Mouse (Mus musculus): ENCODE measurements around the gene Gpank1. TPM values are rescaled to one million over a fixed set of nuclear protein-coding genes. Genes with fewer than 3 reads are reported as not detected.
A peak's percentile ranks its signal among the peaks of the same experiment; 100 is the strongest.

The Gpank1 gene
- polyA plus RNA-seq, 1 experiment from 2014 or later: 24.9 TPM

DNA sequence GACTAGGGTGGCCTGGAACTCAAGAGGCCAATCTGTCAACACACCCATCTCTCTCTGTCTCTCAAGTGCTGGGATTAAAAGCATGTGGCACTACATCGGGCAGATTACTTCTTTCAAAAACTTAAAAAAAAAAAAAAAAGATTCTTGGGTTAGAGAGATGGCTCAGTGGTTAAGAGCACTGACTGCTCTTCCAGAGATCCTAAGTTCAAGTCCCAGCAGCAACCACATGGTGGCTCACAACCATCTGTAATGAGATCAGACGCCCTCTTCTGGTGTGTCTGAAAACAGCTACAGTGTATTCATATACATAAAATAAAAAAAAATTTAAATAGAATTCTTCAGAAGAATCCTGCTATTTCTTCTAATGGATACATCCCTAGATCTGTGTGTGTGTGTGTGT lies 33.1 kb upstream of the Gpank1 start:
- H3K27ac ChIP-seq: no peak overlapping the region
- ATAC-seq (ENCODE audit: low FRiP score, low read depth): no peak
- H3K27me3 ChIP-seq (replicated peaks): no peaks in the 10 kb centered on the region

DNA sequence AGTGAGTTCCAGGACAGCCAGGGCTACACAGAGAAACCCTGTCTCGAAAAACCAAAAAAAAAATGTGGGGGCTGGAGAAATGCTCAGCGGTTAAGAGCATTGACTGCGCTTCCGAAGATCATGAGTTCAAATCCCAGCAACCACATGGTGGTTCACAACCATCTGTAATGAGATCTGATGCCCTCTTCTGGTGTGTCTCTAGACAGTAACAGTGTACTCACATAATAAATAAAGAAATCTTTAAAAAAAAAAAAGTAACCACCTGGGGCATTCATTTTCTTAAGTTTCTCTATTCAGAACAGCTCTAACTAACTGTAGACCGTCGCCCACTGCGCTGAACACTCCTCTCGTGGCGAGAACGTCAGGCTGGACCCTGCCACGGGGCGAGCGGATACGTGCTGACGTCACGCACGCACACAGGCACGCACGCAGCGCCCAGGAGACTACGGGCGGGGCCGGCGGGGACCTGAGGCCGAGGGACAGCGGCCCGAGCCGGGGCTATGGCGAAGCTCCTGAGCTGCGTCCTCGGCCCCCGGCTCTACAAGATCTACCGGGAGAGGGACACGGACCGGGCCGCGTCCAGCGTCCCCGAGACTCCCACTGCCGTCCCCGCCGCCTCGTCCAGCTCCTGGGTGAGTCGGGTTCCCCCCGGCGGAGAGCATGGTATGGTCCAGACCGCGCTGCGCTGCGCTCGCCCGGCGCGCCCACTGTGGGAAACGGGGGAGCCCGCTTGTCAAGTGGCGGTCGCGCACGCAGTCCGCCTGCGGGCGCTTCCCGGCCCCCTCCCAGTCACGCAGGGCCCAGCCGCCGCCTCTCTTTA lies 32.2 kb upstream of the Gpank1 start, which contains the start of gene Abhd16a:
TSS of gene Abhd16a (plus strand) at position 439 of the 820 bp plus-strand sequence.
- WGBS: 3% methylated on average over 67 of the region's 67 CpGs
- H3K4me1 ChIP-seq: peaks cover 14% of the 10 kb centered on the region
- peak within 1 kb of the TSS; percentile 88 for H3K9ac ChIP-seq

More for the DNA sequence above, 33.1 kb upstream of the Gpank1 start:
- Histone ChIP-seq H3K4me3 (no peak overlapping the region), H3K36me3 (peaks cover 19% of the 10 kb centered on the region), H3K4me1 (peaks cover 14% of the 10 kb centered on the region), H3K4me2 (replicated peaks) (no peak overlapping the region), H3K9ac (no peak overlapping the region), H3K9me3 (no peaks in the 10 kb centered on the region)
- WGBS: 55% methylated on average over 2 of the region's 2 CpGs

DNA sequence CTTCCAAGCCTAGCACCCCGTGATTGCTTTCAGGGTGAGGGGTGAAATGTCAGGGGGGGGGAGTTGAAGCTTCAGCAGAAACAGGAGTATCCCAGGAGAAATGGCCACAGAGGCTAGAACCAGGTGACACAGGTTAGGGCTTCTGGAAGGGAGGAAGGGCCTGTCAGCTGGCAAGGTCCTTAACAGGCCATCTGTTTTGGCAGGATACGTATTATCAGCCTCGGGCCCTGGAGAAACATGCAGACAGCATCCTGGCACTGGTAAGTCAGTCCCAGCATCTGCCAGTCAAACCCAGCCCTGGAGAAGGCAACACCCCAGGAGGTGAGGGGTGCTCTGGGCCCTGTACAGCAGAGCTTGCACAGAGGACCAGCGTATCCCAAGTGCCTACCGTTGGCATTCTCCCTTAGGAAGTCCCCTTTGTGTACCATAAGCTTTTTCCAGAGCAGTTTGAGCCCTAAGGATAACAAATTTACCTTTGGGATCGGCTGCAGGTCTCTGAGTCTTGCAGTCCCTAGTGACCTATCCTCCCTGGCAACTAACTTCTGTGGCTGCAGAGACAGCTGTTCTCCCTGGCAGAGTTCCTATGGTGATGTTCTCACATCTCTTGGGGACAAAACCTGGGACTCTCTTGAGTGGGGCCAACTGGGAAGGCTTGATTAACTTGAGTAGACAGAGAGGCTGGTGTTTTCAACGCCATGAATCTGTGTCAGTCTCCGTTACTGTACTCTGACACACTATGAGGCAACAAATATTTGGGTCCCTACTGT lies 30.9 kb upstream of the Gpank1 start:
- Histone ChIP-seq H3K27ac (peak overlapping the region; percentile 32; the same call in 1 of the 2 replicates), H3K4me3 (peak overlapping the region; percentile 61), H3K4me1 (peaks cover 14% of the 10 kb centered on the region), H3K36me3 (peaks cover 39% of the 10 kb centered on the region), H3K9me3 (no peaks in the 10 kb centered on the region), H3K27me3 (replicated peaks) (no peaks in the 10 kb centered on the region), H3K4me2 (replicated peaks) (peak overlapping the region; percentile 66), H3K9ac (peak overlapping the region; percentile 88)
- 72% methylated on average over 8 of the region's 8 CpGs for WGBS
- no peak for ATAC-seq (ENCODE audit: low FRiP score, low read depth)

More for the DNA sequence above, 32.2 kb upstream of the Gpank1 start, which contains the start of gene Abhd16a:
- Histone ChIP-seq H3K4me2 (replicated peaks) (peak within 1 kb of the TSS; percentile 66), H3K27me3 (replicated peaks) (no peaks in the 10 kb centered on the region), H3K9me3 (no peaks in the 10 kb centered on the region), H3K4me3 (peak within 1 kb of the TSS; percentile 61), H3K36me3 (peaks cover 27% of the 10 kb centered on the region), H3K27ac (peak within 1 kb of the TSS; percentile 87)
- peak; percentile 98 for ATAC-seq (ENCODE audit: low FRiP score, low read depth)

DNA sequence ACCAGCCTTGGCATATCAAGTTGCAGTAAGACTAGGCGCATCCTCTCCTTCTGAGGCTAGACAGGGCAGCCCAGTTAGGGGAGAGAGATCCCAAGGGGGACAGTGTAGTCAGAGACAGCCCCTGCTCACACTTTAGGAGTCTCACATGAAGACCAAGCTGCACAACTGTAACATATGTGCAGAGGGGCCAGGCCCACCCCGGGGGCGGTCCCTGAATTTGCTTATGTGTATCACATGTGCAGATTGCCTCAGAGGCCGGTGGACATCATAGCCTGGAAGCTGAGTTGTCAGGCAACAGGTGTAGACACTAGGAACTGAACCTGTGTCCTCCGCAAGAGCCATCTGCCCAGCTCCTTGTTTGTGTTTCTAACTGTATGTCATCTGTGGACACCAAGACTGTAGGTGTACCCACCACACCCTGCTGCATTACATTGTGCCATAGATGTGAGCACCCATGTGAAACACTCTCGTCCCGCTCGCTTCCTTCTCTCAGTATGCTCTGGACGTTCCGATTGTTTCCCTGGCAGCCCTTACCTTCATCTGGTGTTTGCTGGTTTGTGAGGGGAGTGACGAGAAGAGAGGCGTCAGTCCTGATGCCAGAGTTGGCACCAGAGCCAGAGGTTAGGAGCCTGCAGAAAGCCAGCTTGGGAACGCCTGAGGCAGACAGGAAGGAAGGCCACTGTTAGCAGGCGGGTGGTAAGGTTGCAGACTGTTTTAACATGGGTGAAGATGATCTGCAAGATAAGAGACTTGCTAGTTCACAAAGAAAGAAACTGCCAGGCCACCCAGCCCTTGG lies 28.7 kb upstream of the Gpank1 start:
- Histone ChIP-seq H3K36me3 (peaks cover 59% of the 10 kb centered on the region), H3K27ac (no peak overlapping the region), H3K27me3 (replicated peaks) (no peaks in the 10 kb centered on the region), H3K4me1 (peaks cover 14% of the 10 kb centered on the region), H3K9me3 (no peaks in the 10 kb centered on the region), H3K4me2 (replicated peaks) (no peak overlapping the region), H3K9ac (no peak overlapping the region), H3K4me3 (no peak overlapping the region)
- ATAC-seq (ENCODE audit: low FRiP score, low read depth): no peak
- WGBS: 94% methylated on average over 14 of the region's 14 CpGs

DNA sequence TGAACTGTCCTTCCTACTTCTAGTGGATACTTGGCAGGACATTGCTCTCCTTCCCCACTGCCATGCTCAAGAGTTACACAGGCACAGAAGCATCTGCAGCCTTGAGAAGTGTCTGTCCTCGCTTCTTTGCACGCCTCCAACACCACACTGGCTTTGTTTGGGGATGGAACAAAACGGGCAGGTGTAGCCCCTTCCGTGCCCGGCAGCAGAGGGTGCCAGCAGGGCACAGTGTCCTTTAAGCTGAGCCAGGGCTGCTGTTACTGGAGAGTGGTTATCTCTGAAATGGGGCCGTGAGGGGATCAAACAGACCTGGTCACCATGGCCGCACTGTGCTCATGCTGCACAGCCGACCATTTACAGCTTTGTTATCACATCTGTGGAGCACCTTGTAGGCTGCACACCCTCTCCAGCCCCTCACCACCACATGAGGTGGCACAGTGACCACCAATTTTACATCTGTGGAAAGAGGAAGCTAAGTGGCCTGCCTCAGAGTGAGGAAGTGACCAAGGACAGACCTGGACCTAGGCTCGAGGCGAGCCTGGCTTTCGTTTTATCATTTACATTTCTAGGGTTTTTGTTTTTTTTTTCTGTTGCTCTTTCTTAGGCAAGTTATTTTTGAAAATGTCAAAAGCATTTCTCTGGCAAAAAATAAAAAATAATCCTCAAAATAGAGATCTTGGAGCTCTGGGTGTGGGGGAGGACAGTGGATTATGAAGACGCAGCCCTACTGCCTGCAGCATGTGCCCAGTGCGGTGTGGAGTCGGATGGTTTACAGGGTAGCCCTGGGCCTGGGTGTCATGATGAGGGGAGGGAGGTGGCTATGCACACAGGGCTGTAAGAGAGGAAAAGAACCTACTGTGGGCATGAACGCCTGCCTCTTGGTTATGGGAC lies 26.5 kb upstream of the Gpank1 start:
- no peaks in the 10 kb centered on the region for H3K27me3 ChIP-seq (replicated peaks)
- WGBS: 93% methylated on average over 15 of the region's 15 CpGs
- H3K4me3 ChIP-seq: no peak overlapping the region
- no peak overlapping the region for H3K4me2 ChIP-seq (replicated peaks)
- no peak for ATAC-seq (ENCODE audit: low FRiP score, low read depth)
- H3K4me1 ChIP-seq: peaks cover 12% of the 10 kb centered on the region
- 0 out of 2 replicates have a peak overlapping the region, but pooled peaks have one; percentile 29 for H3K9ac ChIP-seq
- peaks cover 76% of the 10 kb centered on the region for H3K36me3 ChIP-seq
- H3K9me3 ChIP-seq: no peaks in the 10 kb centered on the region
- H3K27ac ChIP-seq: no peak overlapping the region

DNA sequence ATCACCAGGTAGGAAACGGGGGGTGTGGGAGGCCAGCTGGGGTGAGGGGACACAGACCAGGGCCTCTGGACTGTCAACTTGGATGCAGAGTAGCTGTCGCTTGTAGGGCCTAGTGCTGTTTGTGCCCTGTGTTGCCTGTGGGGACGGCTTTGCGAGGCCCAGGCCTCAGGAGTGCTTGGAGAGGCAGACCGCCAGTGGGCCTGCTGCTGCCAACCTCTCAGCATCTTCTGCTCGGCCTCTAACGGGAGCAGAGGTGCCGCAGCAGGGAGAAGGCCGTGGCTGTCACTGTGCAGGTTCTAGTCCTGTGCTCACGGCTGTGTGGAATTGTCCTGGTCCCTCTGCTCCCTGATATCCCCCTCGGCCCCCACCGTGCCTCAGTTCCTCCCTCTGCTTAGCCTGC lies 24.7 kb upstream of the Gpank1 start:
- Histone ChIP-seq H3K4me2 (replicated peaks) (no peak overlapping the region), H3K27me3 (replicated peaks) (no peaks in the 10 kb centered on the region), H3K27ac (no peak overlapping the region), H3K4me1 (no peaks in the 10 kb centered on the region), H3K9me3 (no peaks in the 10 kb centered on the region), H3K36me3 (peaks cover 91% of the 10 kb centered on the region), H3K9ac (no peak overlapping the region), H3K4me3 (no peak overlapping the region)
- no peak for ATAC-seq (ENCODE audit: low FRiP score, low read depth)
- 85% methylated on average over 12 of the region's 12 CpGs for WGBS

DNA sequence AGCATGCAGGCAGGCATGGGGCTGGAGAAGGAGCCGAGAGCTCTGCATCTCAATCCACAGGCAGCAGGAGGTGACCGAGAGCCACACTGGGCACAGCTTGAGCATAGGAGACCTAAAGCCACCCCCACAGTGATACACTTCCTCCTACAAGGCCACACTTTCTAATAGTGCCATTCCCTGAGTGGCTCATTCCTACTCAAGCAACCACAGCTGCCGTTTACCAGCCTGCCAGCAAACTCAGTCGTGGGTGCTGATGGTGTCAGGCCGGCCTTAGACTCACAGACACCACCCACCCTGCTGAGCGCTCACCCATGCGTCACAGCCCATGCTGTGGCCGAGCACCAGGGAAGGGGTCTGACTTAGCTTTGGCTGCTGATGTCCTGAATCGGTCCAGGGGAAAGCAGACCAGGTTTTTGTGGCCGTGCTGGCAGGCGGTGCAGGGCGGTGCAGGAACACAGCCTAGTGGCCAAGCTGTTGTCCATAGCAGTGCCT lies 24.0 kb upstream of the Gpank1 start:
- Histone ChIP-seq H3K36me3 (peaks cover 91% of the 10 kb centered on the region), H3K27ac (no peak overlapping the region), H3K4me3 (no peak overlapping the region), H3K9me3 (no peaks in the 10 kb centered on the region), H3K4me2 (replicated peaks) (no peak overlapping the region), H3K9ac (no peak overlapping the region), H3K27me3 (replicated peaks) (no peaks in the 10 kb centered on the region), H3K4me1 (no peaks in the 10 kb centered on the region)
- 86% methylated on average over 12 of the region's 12 CpGs for WGBS
- no peak for ATAC-seq (ENCODE audit: low FRiP score, low read depth)

DNA sequence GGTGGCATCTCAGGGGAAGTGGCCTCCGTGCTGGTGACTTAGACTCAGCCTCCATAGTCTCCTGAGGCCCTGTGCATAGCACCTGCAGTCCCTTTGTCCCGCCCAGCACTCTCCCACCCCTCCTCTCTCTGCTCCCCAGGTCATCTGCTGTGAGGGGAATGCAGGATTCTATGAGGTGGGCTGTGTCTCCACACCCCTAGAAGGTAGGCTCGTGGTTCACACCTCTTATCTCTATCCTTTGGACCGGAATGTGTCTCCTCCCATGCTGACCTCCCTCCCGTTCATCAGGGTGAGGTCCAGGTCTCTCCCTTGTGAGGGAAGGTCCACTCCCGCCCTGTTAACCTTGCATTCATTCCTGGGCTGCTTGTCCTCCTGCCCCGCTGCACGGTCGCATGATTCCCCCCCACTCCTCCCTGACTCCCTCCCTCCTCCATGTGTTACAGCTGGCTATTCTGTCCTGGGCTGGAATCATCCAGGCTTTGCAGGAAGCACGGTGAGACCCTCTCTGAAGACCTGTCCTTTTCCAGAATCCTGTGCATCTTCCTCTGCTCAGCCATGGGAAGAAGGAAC lies 21.0 kb upstream of the Gpank1 start:
- Histone ChIP-seq H3K4me1 (no peaks in the 10 kb centered on the region), H3K27me3 (replicated peaks) (no peaks in the 10 kb centered on the region), H3K9ac (no peak overlapping the region), H3K9me3 (no peaks in the 10 kb centered on the region), H3K36me3 (peaks cover 79% of the 10 kb centered on the region), H3K27ac (no peak overlapping the region), H3K4me3 (no peak overlapping the region), H3K4me2 (replicated peaks) (no peak overlapping the region)
- WGBS: 82% methylated on average over 10 of the region's 10 CpGs
- ATAC-seq (ENCODE audit: low FRiP score, low read depth): no peak

DNA sequence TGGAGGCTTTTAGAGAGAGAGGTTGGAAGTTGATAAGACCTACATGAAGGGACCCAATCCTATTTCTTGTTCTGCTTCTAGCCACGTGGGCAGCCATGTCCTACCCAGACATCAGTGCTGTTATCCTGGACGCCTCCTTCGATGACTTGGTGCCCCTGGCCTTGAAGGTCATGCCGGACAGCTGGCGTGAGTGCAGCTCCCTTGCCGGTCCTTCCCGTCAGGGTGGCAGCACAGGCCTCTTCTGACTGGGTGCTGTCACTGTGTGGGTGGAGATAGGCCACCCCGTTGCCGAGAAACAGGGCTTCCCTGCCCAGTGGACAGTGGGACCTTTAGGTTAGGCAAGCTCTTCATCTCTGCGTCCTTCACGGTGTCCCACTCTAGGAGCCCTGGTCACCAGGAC lies 20.1 kb upstream of the Gpank1 start:
- WGBS: 92% methylated on average over 11 of the region's 11 CpGs
- H3K9ac ChIP-seq: no peak overlapping the region

DNA sequence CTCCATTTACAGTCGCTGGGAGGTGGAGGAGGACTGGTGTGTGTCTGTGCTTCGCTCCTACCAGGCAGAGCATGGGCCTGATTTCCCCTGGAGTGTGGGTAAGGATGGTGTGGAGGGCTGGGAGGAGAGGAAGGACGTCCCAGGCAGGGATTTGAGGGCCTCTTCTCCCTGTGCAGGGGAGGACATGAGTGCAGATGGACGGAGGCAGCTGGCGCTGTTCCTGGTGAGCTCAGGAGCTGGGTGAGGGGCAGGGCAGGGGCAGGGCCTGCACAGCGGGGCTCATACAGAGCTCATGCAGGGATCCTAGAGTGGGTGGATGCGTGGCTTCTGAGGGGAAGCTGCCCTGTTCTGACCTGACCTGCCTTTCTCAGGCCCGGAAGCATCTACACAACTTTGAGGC lies 19.0 kb upstream of the Gpank1 start:
- 80% methylated on average over 8 of the region's 8 CpGs for WGBS
- Histone ChIP-seq H3K4me2 (replicated peaks) (no peak overlapping the region), H3K36me3 (peaks cover 61% of the 10 kb centered on the region), H3K4me1 (no peaks in the 10 kb centered on the region), H3K4me3 (peak overlapping the region; percentile 5; the same call in 1 of the 2 replicates), H3K9me3 (no peaks in the 10 kb centered on the region), H3K27ac (no peak overlapping the region), H3K27me3 (replicated peaks) (no peaks in the 10 kb centered on the region), H3K9ac (no peak overlapping the region)
- ATAC-seq (ENCODE audit: low FRiP score, low read depth): no peak

More for the DNA sequence above, 20.1 kb upstream of the Gpank1 start:
- H3K4me1 ChIP-seq: no peaks in the 10 kb centered on the region
- H3K9me3 ChIP-seq: no peaks in the 10 kb centered on the region
- H3K27ac ChIP-seq: no peak overlapping the region
- no peaks in the 10 kb centered on the region for H3K27me3 ChIP-seq (replicated peaks)
- no peak for ATAC-seq (ENCODE audit: low FRiP score, low read depth)
- H3K4me3 ChIP-seq: no peak overlapping the region
- peaks cover 72% of the 10 kb centered on the region for H3K36me3 ChIP-seq
- no peak overlapping the region for H3K4me2 ChIP-seq (replicated peaks)

DNA sequence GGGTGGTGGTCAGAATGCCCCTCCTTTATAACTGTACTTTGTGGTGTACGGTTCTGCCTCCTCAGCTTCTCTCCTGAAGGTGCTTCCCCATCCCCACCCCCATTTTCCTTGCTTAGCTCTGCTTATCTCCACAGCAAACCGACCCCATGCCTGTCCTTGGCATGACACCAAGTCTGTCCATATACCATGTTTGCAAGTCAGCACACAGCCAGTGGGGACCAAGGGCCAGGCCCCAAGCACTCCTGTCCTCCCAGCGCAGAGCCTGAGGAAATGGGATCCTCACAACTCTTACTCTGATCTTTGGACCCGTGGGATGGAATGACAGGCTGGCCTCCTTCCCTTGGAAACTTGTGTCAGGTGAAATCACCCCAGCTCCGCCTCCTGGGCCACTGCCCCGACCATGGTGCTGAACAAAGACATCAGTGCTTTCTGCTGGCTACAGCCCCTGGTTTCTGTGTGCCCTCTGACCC lies 18.0 kb upstream of the Gpank1 start:
- Histone ChIP-seq H3K4me1 (no peaks in the 10 kb centered on the region), H3K27me3 (replicated peaks) (no peaks in the 10 kb centered on the region), H3K9me3 (no peaks in the 10 kb centered on the region), H3K9ac (no peak overlapping the region), H3K4me2 (replicated peaks) (no peak overlapping the region), H3K27ac (no peak overlapping the region), H3K36me3 (peaks cover 56% of the 10 kb centered on the region), H3K4me3 (no peak overlapping the region)
- no peak for ATAC-seq (ENCODE audit: low FRiP score, low read depth)
- WGBS: 75% methylated on average over 6 of the region's 6 CpGs
